Mouse (Mus musculus): Measurements from ENCODE around the gene Hpse2. TPM values are rescaled to one million over a fixed set of nuclear protein-coding genes. Genes with fewer than 3 reads are reported as not detected.

Hpse2 gene
- polyA plus RNA-seq, 1 experiment from 2014 or later: 0.13 TPM

- 77% methylated on average over 1 of the region's 1 CpGs for WGBS
- H3K4me1 ChIP-seq (replicated peaks; ENCODE audit: control insufficient read depth, insufficient read depth, low read length): no peaks in the 10 kb centered on the region
- no peak overlapping the region for H3K9ac ChIP-seq (replicated peaks; ENCODE audit: low read depth, low read length)
- no peaks in the 10 kb centered on the region for H3K36me3 ChIP-seq (ENCODE audit: control insufficient read depth, insufficient read depth)
- ATAC-seq: no peak
- H3K9me3 ChIP-seq (ENCODE audit: control insufficient read depth, low read length): peaks cover 4% of the 10 kb centered on the region
- H3K27me3 ChIP-seq (replicated peaks; ENCODE audit: control insufficient read depth, insufficient read depth, low read length): no peaks in the 10 kb centered on the region
- H3K4me2 ChIP-seq (ENCODE audit: low read length): no peak overlapping the region
- H3K27ac ChIP-seq (ENCODE audit: low read length): no peak overlapping the region
- H3K4me3 ChIP-seq (replicated peaks; ENCODE audit: low read length): no peak overlapping the region
Observed at GRCm38 (mm10) chr19:42937544-42937943, 450.6 kb downstream of the Hpse2 start.

- Histone ChIP-seq H3K4me1 (replicated peaks; ENCODE audit: control insufficient read depth, insufficient read depth, low read length) (no peaks in the 10 kb centered on the region), H3K27me3 (replicated peaks; ENCODE audit: control insufficient read depth, insufficient read depth, low read length) (no peaks in the 10 kb centered on the region), H3K4me3 (replicated peaks; ENCODE audit: low read length) (no peak overlapping the region), H3K4me2 (ENCODE audit: low read length) (no peak overlapping the region), H3K27ac (ENCODE audit: low read length) (no peak overlapping the region), H3K9me3 (ENCODE audit: control insufficient read depth, low read length) (no peaks in the 10 kb centered on the region), H3K9ac (replicated peaks; ENCODE audit: low read depth, low read length) (no peak overlapping the region), H3K36me3 (ENCODE audit: control insufficient read depth, insufficient read depth) (no peaks in the 10 kb centered on the region)
- ATAC-seq: no peak
- 3% methylated on average over 9 of the region's 9 CpGs for WGBS
Observed at GRCm38 (mm10) chr19:42936661-42937193, 451.4 kb downstream of the Hpse2 start.

GRCm38 (mm10) chr19:42929702-42930101 lies 458.5 kb downstream of the Hpse2 start:
- ATAC-seq: no peak
- H3K4me2 ChIP-seq (ENCODE audit: low read length): no peak overlapping the region
- no peak overlapping the region for H3K27ac ChIP-seq (ENCODE audit: low read length)
- WGBS: 47% methylated on average over 3 of the region's 3 CpGs
- no peaks in the 10 kb centered on the region for H3K36me3 ChIP-seq (ENCODE audit: control insufficient read depth, insufficient read depth)
- no peak overlapping the region for H3K4me3 ChIP-seq (replicated peaks; ENCODE audit: low read length)
- no peak overlapping the region for H3K9ac ChIP-seq (replicated peaks; ENCODE audit: low read depth, low read length)
- H3K9me3 ChIP-seq (ENCODE audit: control insufficient read depth, low read length): no peaks in the 10 kb centered on the region
- no peaks in the 10 kb centered on the region for H3K4me1 ChIP-seq (replicated peaks; ENCODE audit: control insufficient read depth, insufficient read depth, low read length)
- no peaks in the 10 kb centered on the region for H3K27me3 ChIP-seq (replicated peaks; ENCODE audit: control insufficient read depth, insufficient read depth, low read length)

- Histone ChIP-seq H3K36me3 (ENCODE audit: control insufficient read depth, insufficient read depth) (no peaks in the 10 kb centered on the region), H3K9ac (replicated peaks; ENCODE audit: low read depth, low read length) (no peak overlapping the region), H3K27ac (ENCODE audit: low read length) (no peak overlapping the region), H3K4me2 (ENCODE audit: low read length) (no peak overlapping the region), H3K4me1 (replicated peaks; ENCODE audit: control insufficient read depth, insufficient read depth, low read length) (no peaks in the 10 kb centered on the region), H3K27me3 (replicated peaks; ENCODE audit: control insufficient read depth, insufficient read depth, low read length) (no peaks in the 10 kb centered on the region), H3K4me3 (replicated peaks; ENCODE audit: low read length) (no peak overlapping the region), H3K9me3 (ENCODE audit: control insufficient read depth, low read length) (no peaks in the 10 kb centered on the region)
- 78% methylated on average over 2 of the region's 2 CpGs for WGBS
- ATAC-seq: no peak
Observed at GRCm38 (mm10) chr19:42928271-42928670, 459.9 kb downstream of the Hpse2 start.

- Histone ChIP-seq H3K36me3 (ENCODE audit: control insufficient read depth, insufficient read depth) (no peaks in the 10 kb centered on the region), H3K9me3 (ENCODE audit: control insufficient read depth, low read length) (no peaks in the 10 kb centered on the region), H3K27me3 (replicated peaks; ENCODE audit: control insufficient read depth, insufficient read depth, low read length) (no peaks in the 10 kb centered on the region), H3K4me1 (replicated peaks; ENCODE audit: control insufficient read depth, insufficient read depth, low read length) (no peaks in the 10 kb centered on the region), H3K4me3 (replicated peaks; ENCODE audit: low read length) (no peak overlapping the region), H3K27ac (ENCODE audit: low read length) (no peak overlapping the region), H3K4me2 (ENCODE audit: low read length) (no peak overlapping the region), H3K9ac (replicated peaks; ENCODE audit: low read depth, low read length) (no peak overlapping the region)
- whole genome bisulfite sequencing: 58% methylated on average over 3 of the region's 3 CpGs
- ATAC-seq: no peak
Observed at GRCm38 (mm10) chr19:42922610-42923009, 465.5 kb downstream of the Hpse2 start.

- Histone ChIP-seq H3K27ac (ENCODE audit: low read length) (no peak overlapping the region), H3K9me3 (ENCODE audit: control insufficient read depth, low read length) (no peaks in the 10 kb centered on the region), H3K4me1 (replicated peaks; ENCODE audit: control insufficient read depth, insufficient read depth, low read length) (no peaks in the 10 kb centered on the region), H3K4me2 (ENCODE audit: low read length) (no peak overlapping the region), H3K9ac (replicated peaks; ENCODE audit: low read depth, low read length) (no peak overlapping the region), H3K4me3 (replicated peaks; ENCODE audit: low read length) (no peak overlapping the region), H3K27me3 (replicated peaks; ENCODE audit: control insufficient read depth, insufficient read depth, low read length) (no peaks in the 10 kb centered on the region), H3K36me3 (ENCODE audit: control insufficient read depth, insufficient read depth) (no peaks in the 10 kb centered on the region)
- 75% methylated on average over 5 of the region's 5 CpGs for WGBS
- ATAC-seq: no peak
Observed at GRCm38 (mm10) chr19:42913703-42914102, 474.5 kb downstream of the Hpse2 start.

GRCm38 (mm10) chr19:42909719-42910118 lies 478.4 kb downstream of the Hpse2 start:
- Histone ChIP-seq H3K27ac (ENCODE audit: low read length) (no peak overlapping the region), H3K9ac (replicated peaks; ENCODE audit: low read depth, low read length) (no peak overlapping the region), H3K4me3 (replicated peaks; ENCODE audit: low read length) (no peak overlapping the region), H3K9me3 (ENCODE audit: control insufficient read depth, low read length) (no peaks in the 10 kb centered on the region), H3K4me2 (ENCODE audit: low read length) (no peak overlapping the region), H3K36me3 (ENCODE audit: control insufficient read depth, insufficient read depth) (no peaks in the 10 kb centered on the region), H3K4me1 (replicated peaks; ENCODE audit: control insufficient read depth, insufficient read depth, low read length) (0 out of 2 replicates have a peak, but pooled peaks cover 3% of the 10 kb centered on the region), H3K27me3 (replicated peaks; ENCODE audit: control insufficient read depth, insufficient read depth, low read length) (no peaks in the 10 kb centered on the region)
- no peak for ATAC-seq
- WGBS: 76% methylated on average over 4 of the region's 4 CpGs

GRCm38 (mm10) chr19:42908553-42908952 lies 479.6 kb downstream of the Hpse2 start:
- 71% methylated on average over 6 of the region's 6 CpGs for WGBS
- H3K27ac ChIP-seq (ENCODE audit: low read length): no peak overlapping the region
- H3K9ac ChIP-seq (replicated peaks; ENCODE audit: low read depth, low read length): no peak overlapping the region
- H3K4me2 ChIP-seq (ENCODE audit: low read length): no peak overlapping the region
- H3K36me3 ChIP-seq (ENCODE audit: control insufficient read depth, insufficient read depth): no peaks in the 10 kb centered on the region
- H3K27me3 ChIP-seq (replicated peaks; ENCODE audit: control insufficient read depth, insufficient read depth, low read length): no peaks in the 10 kb centered on the region
- no peak overlapping the region for H3K4me3 ChIP-seq (replicated peaks; ENCODE audit: low read length)
- ATAC-seq: no peak
- H3K9me3 ChIP-seq (ENCODE audit: control insufficient read depth, low read length): no peaks in the 10 kb centered on the region
- H3K4me1 ChIP-seq (replicated peaks; ENCODE audit: control insufficient read depth, insufficient read depth, low read length): peaks cover 10% of the 10 kb centered on the region

- Histone ChIP-seq H3K27ac (ENCODE audit: low read length) (no peak overlapping the region), H3K9me3 (ENCODE audit: control insufficient read depth, low read length) (no peaks in the 10 kb centered on the region), H3K4me1 (replicated peaks; ENCODE audit: control insufficient read depth, insufficient read depth, low read length) (peaks cover 19% of the 10 kb centered on the region), H3K27me3 (replicated peaks; ENCODE audit: control insufficient read depth, insufficient read depth, low read length) (no peaks in the 10 kb centered on the region), H3K4me2 (ENCODE audit: low read length) (no peak overlapping the region), H3K9ac (replicated peaks; ENCODE audit: low read depth, low read length) (no peak overlapping the region), H3K36me3 (ENCODE audit: control insufficient read depth, insufficient read depth) (no peaks in the 10 kb centered on the region), H3K4me3 (replicated peaks; ENCODE audit: low read length) (no peak overlapping the region)
- ATAC-seq: no peak
- 80% methylated on average over 5 of the region's 5 CpGs for WGBS
Observed at GRCm38 (mm10) chr19:42906328-42906727, 481.8 kb downstream of the Hpse2 start.

- Histone ChIP-seq H3K9ac (replicated peaks; ENCODE audit: low read depth, low read length) (no peak overlapping the region), H3K4me2 (ENCODE audit: low read length) (no peak overlapping the region), H3K4me1 (replicated peaks; ENCODE audit: control insufficient read depth, insufficient read depth, low read length) (peaks cover 19% of the 10 kb centered on the region), H3K27ac (ENCODE audit: low read length) (no peak overlapping the region), H3K4me3 (replicated peaks; ENCODE audit: low read length) (no peak overlapping the region), H3K36me3 (ENCODE audit: control insufficient read depth, insufficient read depth) (no peaks in the 10 kb centered on the region), H3K27me3 (replicated peaks; ENCODE audit: control insufficient read depth, insufficient read depth, low read length) (no peaks in the 10 kb centered on the region), H3K9me3 (ENCODE audit: control insufficient read depth, low read length) (no peaks in the 10 kb centered on the region)
- WGBS: 72% methylated on average over 7 of the region's 7 CpGs
- no peak for ATAC-seq
Observed at GRCm38 (mm10) chr19:42904726-42905125, 483.4 kb downstream of the Hpse2 start.
